Mouse (Mus musculus) testis, adult 2 months (tissue): ENCODE results near the gene BC030870.

ENCODE experiments used
- CTCF ChIP-seq: fragments of 200-500 bp; IDR thresholded peaks from 2 replicates; pipeline ENCODE4 v1.5.1; 2012; ENCODE audit warnings: low read depth, mild to moderate bottlenecking, inconsistent platforms, low read length, moderate library complexity; ENCODE audit not compliant: control insufficient read depth, insufficient read depth, insufficient replicate concordance
- POLR2A ChIP-seq: fragments of 200-500 bp; IDR thresholded peaks from 2 replicates; pipeline ENCODE4 v1.6.1; 2012; ENCODE audit warnings: low read depth, mild to moderate bottlenecking, inconsistent platforms, low read length, moderate library complexity; ENCODE audit not compliant: control insufficient read depth

GRCm38 (mm10) chr8:65067031-65067430, 62.3 kb downstream of the BC030870 start:
- TF ChIP-seq CTCF (no peak), POLR2A (no peak)
